Mouse (Mus musculus) stomach, postnatal 0 days (tissue): ENCODE data around the gene Pds5a. TPM values are rescaled to one million over a fixed set of nuclear protein-coding genes. Genes with fewer than 3 reads are reported as not detected.
A peak's percentile ranks its signal among the peaks of the same experiment; 100 is the strongest.

Experiments used
- ATAC-seq: fragments of 200-750 bp; cut with Nextera tagmentation; 2 replicates; pipeline ENCODE4 v1.8.0; 2017; ENCODE audit not compliant: low FRiP score, low TSS enrichment
- DNase-seq: peaks from one replicate; pipeline ENCODE4 v3.0.0-alpha.2; 2016; ENCODE audit warnings: low spot score
- H3K27ac ChIP-seq: fragments of 300-500 bp; sonication (generic); replicated peaks from 2 replicates; pipeline ENCODE4 v1.5.1; 2014; ENCODE audit warnings: mild to moderate bottlenecking, control low read depth
- H3K27me3 ChIP-seq: fragments of 300-500 bp; sonication (generic); 2 replicates; pipeline ENCODE4 v1.6.1; 2014; ENCODE audit warnings: low read length; ENCODE audit not compliant: control insufficient read depth, insufficient read depth
- H3K36me3 ChIP-seq: fragments of 300-500 bp; sonication (generic); 2 replicates; pipeline ENCODE4 v1.6.1; 2014; ENCODE audit warnings: low read length, mixed read lengths; ENCODE audit not compliant: control insufficient read depth, insufficient read depth
- H3K4me1 ChIP-seq: fragments of 300-500 bp; sonication (generic); replicated peaks from 2 replicates; pipeline ENCODE4 v1.6.1; 2014; ENCODE audit warnings: antibody characterized with exemption; ENCODE audit not compliant: control insufficient read depth, insufficient read depth
- H3K4me2 ChIP-seq: fragments of 300-500 bp; sonication (generic); replicated peaks from 2 replicates; pipeline ENCODE4 v1.6.1; 2014; ENCODE audit warnings: low read depth, mild to moderate bottlenecking, control low read depth, moderate library complexity
- H3K4me3 ChIP-seq: fragments of 300-500 bp; sonication (generic); 2 replicates; pipeline ENCODE4 v1.5.1; 2014; ENCODE audit warnings: low read depth, low read length, control low read depth
- H3K9ac ChIP-seq: fragments of 300-500 bp; sonication (generic); 2 replicates; pipeline ENCODE4 v1.6.1; 2014; ENCODE audit warnings: mild to moderate bottlenecking, low read length, control low read depth, mixed read lengths
- H3K9me3 ChIP-seq: fragments of 300-500 bp; sonication (generic); 2 replicates; pipeline ENCODE4 v1.6.1; 2016; ENCODE audit warnings: low read length; ENCODE audit not compliant: control insufficient read depth
- CTCF ChIP-seq: IDR thresholded peaks from 2 replicates; pipeline ENCODE4 v1.5.1; 2016; ENCODE audit warnings: antibody characterized with exemption, low read depth, mild to moderate bottlenecking, moderate library complexity
- EP300 ChIP-seq: optimal IDR thresholded peaks from 2 replicates; pipeline ENCODE3; 2016; ENCODE audit warnings: antibody characterized with exemption
- WGBS: fragments of 180-500 bp; shearing (Covaris S2); extraction: QIAGEN DNeasy Blood & Tissue Kit; methylation state at CpG from one replicate; pipeline ENCODE4 v1.1.7; 2014; 5-methylcytosine and 5-hydroxymethylcytosine counted together
- polyA plus RNA-seq: library from polyadenylated mRNA; unstranded; fragments of >200 nt; fragmentation: Nextera tagmentation; extraction: Ambion mirVana; gene quantifications from 2 replicates; pipeline ENCODE4 v1.2.1, GENCODE M21; 2015

Pds5a gene
- polyA plus RNA-seq = 16.7 and 18.1 TPM in 2 replicates

- ATAC-seq (peak; percentile 92), DNase-seq (peak; percentile 92)
- H3K9me3 ChIP-seq = no peaks in the 10 kb centered on the region
- under 1% methylated on average over 84 of the region's 140 CpGs for WGBS
- no peaks in the 10 kb centered on the region for H3K36me3 ChIP-seq
- H3K4me1 ChIP-seq = no peaks in the 10 kb centered on the region
- H3K9ac ChIP-seq = peak within 1 kb of the TSS; percentile 95
- H3K27ac ChIP-seq = peak within 1 kb of the TSS; percentile 98
- H3K4me3 ChIP-seq = peak within 1 kb of the TSS; percentile 98
- H3K27me3 ChIP-seq = no peaks in the 10 kb centered on the region
- H3K4me2 ChIP-seq = peak within 1 kb of the TSS; percentile 77
- no peak for TF ChIP-seq EP300
- TF ChIP-seq CTCF = peak; percentile 45; the same call in 1 of the 2 replicates
Measured at GRCm38 (mm10) chr5:65697836-65698758, at the start of gene Pds5a. Pds5a (minus strand) TSS chr5:65698273.

- Histone ChIP-seq H3K9me3 (no peaks in the 10 kb centered on the region), H3K9ac (no peak overlapping the region), H3K4me3 (no peak overlapping the region), H3K36me3 (no peaks in the 10 kb centered on the region), H3K4me2 (no peak overlapping the region), H3K27me3 (no peaks in the 10 kb centered on the region), H3K4me1 (no peaks in the 10 kb centered on the region), H3K27ac (no peak overlapping the region)
- no peak for ATAC-seq
- 66% methylated on average over 5 of the region's 5 CpGs for WGBS
- no peak for DNase-seq
- no peak for TF ChIP-seq CTCF
- no peak for TF ChIP-seq EP300
Measured at GRCm38 (mm10) chr5:65746908-65747307, 48.8 kb upstream of the Pds5a start.

- DNase-seq (no peak), ATAC-seq (no peak)
- WGBS = 94% methylated on average over 3 of the region's 3 CpGs
- H3K36me3 ChIP-seq = no peaks in the 10 kb centered on the region
- H3K27ac ChIP-seq = no peak overlapping the region
- H3K4me1 ChIP-seq = no peaks in the 10 kb centered on the region
- TF ChIP-seq EP300 (no peak), CTCF (no peak)
- no peaks in the 10 kb centered on the region for H3K27me3 ChIP-seq
- no peak overlapping the region for H3K4me3 ChIP-seq
- no peak overlapping the region for H3K9ac ChIP-seq
- H3K9me3 ChIP-seq = no peaks in the 10 kb centered on the region
- H3K4me2 ChIP-seq = no peak overlapping the region
Measured at GRCm38 (mm10) chr5:65739366-65739765, 41.3 kb upstream of the Pds5a start.

GRCm38 (mm10) chr5:65735601-65736000 is 37.5 kb upstream of the Pds5a start:
- Histone ChIP-seq H3K9me3 (no peaks in the 10 kb centered on the region), H3K36me3 (no peaks in the 10 kb centered on the region), H3K4me2 (no peak overlapping the region), H3K4me3 (no peak overlapping the region), H3K27me3 (no peaks in the 10 kb centered on the region), H3K4me1 (no peaks in the 10 kb centered on the region), H3K9ac (no peak overlapping the region), H3K27ac (no peak overlapping the region)
- no peak for TF ChIP-seq CTCF
- no peak for TF ChIP-seq EP300
- ATAC-seq (no peak), DNase-seq (no peak)
- WGBS = 70% methylated on average over 2 of the region's 2 CpGs

GRCm38 (mm10) chr5:65731173-65732007 is 33.3 kb upstream of the Pds5a start:
- no peak overlapping the region for H3K4me2 ChIP-seq
- H3K9me3 ChIP-seq = no peaks in the 10 kb centered on the region
- DNase-seq = peak; percentile 56
- no peaks in the 10 kb centered on the region for H3K27me3 ChIP-seq
- peak; percentile 54 for ATAC-seq
- no peak overlapping the region for H3K4me3 ChIP-seq
- WGBS = 55% methylated on average over 9 of the region's 9 CpGs
- H3K27ac ChIP-seq = no peak overlapping the region
- H3K4me1 ChIP-seq = no peaks in the 10 kb centered on the region
- no peak for TF ChIP-seq EP300
- TF ChIP-seq CTCF = no peak
- no peak overlapping the region for H3K9ac ChIP-seq
- no peaks in the 10 kb centered on the region for H3K36me3 ChIP-seq
